Mouse (Mus musculus): ENCODE results near the gene Cideb.

Gene Cideb

GRCm38 (mm10) chr14:55765696-55766095 is 7.4 kb upstream of the Cideb start, which contains the start of gene Ltb4r1:
Ltb4r1 (plus strand) TSS chr14:55765962.
- no peak for DNase-seq (ENCODE audit: low read depth in 1 of 2, low spot score in 2 of 2)

GRCm38 (mm10) chr14:55763166-55763565 is 4.9 kb upstream of the Cideb start:
- no peak for DNase-seq (ENCODE audit: low read depth in 1 of 2, low spot score in 2 of 2)

- no peak for DNase-seq (ENCODE audit: low read depth in 1 of 2, low spot score in 2 of 2)
These were observed 4.0 kb upstream of the Cideb start for GRCm38 (mm10) chr14:55762001-55762821.

- no peak for DNase-seq (ENCODE audit: low read depth in 1 of 2, low spot score in 2 of 2)
These were observed 2.9 kb upstream of the Cideb start, which contains the start of gene Ltb4r2 for GRCm38 (mm10) chr14:55761163-55761562. Ltb4r2 (plus strand) TSS chr14:55761428.

- peak; percentile 53 to 77 for DNase-seq (ENCODE audit: low read depth in 1 of 2, low spot score in 2 of 2)
These were observed 1.9 kb upstream of the Cideb start for GRCm38 (mm10) chr14:55760156-55760555.

- DNase-seq (ENCODE audit: low read depth in 1 of 2, low spot score in 2 of 2): no peak
These were observed 692 bp downstream of the Cideb start for GRCm38 (mm10) chr14:55757566-55757965.

- DNase-seq (ENCODE audit: low read depth in 1 of 2, low spot score in 2 of 2): no peak
These were observed 11.0 kb downstream of the Cideb start for GRCm38 (mm10) chr14:55747051-55747847.

- DNase-seq (ENCODE audit: low read depth in 1 of 2, low spot score in 2 of 2): peak in 1 of 2 experiments; percentile 18
These were observed 12.4 kb downstream of the Cideb start for GRCm38 (mm10) chr14:55745861-55746237.

GRCm38 (mm10) chr14:55745180-55745860 is 12.9 kb downstream of the Cideb start, which contains the start of the genes Dhrs1 and Nop9:
Dhrs1 (minus strand) TSS chr14:55745690.
Nop9 (plus strand) TSS chr14:55745693.
- DNase-seq (ENCODE audit: low read depth in 1 of 2, low spot score in 2 of 2): peak; percentile 56 to 81

GRCm38 (mm10) chr14:55743711-55744110 is 14.5 kb downstream of the Cideb start:
- peak; percentile 69 to 89 for DNase-seq (ENCODE audit: low read depth in 1 of 2, low spot score in 2 of 2)

- no peak for DNase-seq (ENCODE audit: low read depth in 1 of 2, low spot score in 2 of 2)
These were observed 21.1 kb downstream of the Cideb start for GRCm38 (mm10) chr14:55737086-55737687.

- no peak for DNase-seq (ENCODE audit: low read depth in 1 of 2, low spot score in 2 of 2)
These were observed 22.5 kb downstream of the Cideb start for GRCm38 (mm10) chr14:55735758-55736157.

GRCm38 (mm10) chr14:55735334-55735733 is 22.9 kb downstream of the Cideb start:
- DNase-seq (ENCODE audit: low read depth in 1 of 2, low spot score in 2 of 2): no peak

- DNase-seq (ENCODE audit: low read depth in 1 of 2, low spot score in 2 of 2): no peak
These were observed 23.4 kb downstream of the Cideb start for GRCm38 (mm10) chr14:55734869-55735268.

- DNase-seq (ENCODE audit: low read depth in 1 of 2, low spot score in 2 of 2): no peak
These were observed 24.4 kb downstream of the Cideb start for GRCm38 (mm10) chr14:55733889-55734288.

GRCm38 (mm10) chr14:55730531-55731032 is 27.7 kb downstream of the Cideb start:
- no peak for DNase-seq (ENCODE audit: low read depth in 1 of 2, low spot score in 2 of 2)

GRCm38 (mm10) chr14:55730116-55730515 is 28.1 kb downstream of the Cideb start:
- DNase-seq (ENCODE audit: low read depth in 1 of 2, low spot score in 2 of 2): no peak

GRCm38 (mm10) chr14:55727889-55728685 is 30.2 kb downstream of the Cideb start:
- DNase-seq (ENCODE audit: low read depth in 1 of 2, low spot score in 2 of 2): no peak

GRCm38 (mm10) chr14:55726261-55726660 is 32.0 kb downstream of the Cideb start:
- DNase-seq (ENCODE audit: low read depth in 1 of 2, low spot score in 2 of 2): no peak

- DNase-seq (ENCODE audit: low read depth in 1 of 2, low spot score in 2 of 2): peak; percentile 63 to 65
These were observed 33.8 kb downstream of the Cideb start for GRCm38 (mm10) chr14:55724411-55724871.

All from monocyte, adult 2 months (primary cell).